Mouse (Mus musculus) gastrocnemius, adult 18-20 months (tissue): ENCODE data around the gene Galntl6. TPM values are rescaled to one million over a fixed set of nuclear protein-coding genes. Genes with fewer than 3 reads are reported as not detected.
"Not testable (repeated sequence)": the region's sequence is repeated elsewhere in the genome, so short reads cannot be mapped to it uniquely, and the experiment has no call there.

Experiments used
- DNase-seq: peaks from one replicate; pipeline ENCODE4 v3.0.0; 2021; ENCODE audit warnings: low spot score
- total RNA-seq, 2 experiments: library from RNA; stranded (reverse); gene quantifications; 2 replicates each; pipeline ENCODE4 v1.2.3; 2021

Galntl6 gene
- total RNA-seq, 2 experiments from 2014 or later = not detected

DNA sequence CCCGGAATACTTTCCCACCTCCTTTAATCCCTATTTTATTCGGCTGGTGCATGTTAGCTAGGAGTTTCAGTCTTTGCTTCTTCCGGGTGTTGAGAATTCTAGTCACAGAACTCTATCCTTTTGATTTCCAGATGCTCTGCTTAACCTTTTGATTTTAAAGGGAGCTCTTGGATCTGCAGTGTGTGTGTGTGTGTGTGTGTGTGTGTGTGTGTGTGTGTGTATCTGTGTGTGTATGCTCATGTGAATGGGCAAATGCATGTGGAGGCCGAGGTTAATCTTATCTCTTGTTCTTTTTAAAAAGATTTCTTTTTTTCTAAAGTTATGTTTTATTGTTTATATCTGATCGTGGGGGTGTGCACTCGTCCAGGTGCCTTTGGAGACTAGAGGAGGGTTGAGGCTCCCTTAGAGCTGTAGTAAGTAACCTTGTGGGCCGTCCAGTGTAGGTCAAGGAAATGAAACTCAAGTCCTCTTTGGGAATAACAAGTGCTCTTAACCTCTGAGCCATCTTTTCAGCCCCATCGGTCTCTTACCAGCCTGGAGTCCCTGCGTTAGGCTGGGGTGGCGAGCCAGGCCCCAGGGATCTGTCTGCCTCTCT, 1145.9 kb downstream of the Galntl6 start:
- no peak for DNase-seq

DNA sequence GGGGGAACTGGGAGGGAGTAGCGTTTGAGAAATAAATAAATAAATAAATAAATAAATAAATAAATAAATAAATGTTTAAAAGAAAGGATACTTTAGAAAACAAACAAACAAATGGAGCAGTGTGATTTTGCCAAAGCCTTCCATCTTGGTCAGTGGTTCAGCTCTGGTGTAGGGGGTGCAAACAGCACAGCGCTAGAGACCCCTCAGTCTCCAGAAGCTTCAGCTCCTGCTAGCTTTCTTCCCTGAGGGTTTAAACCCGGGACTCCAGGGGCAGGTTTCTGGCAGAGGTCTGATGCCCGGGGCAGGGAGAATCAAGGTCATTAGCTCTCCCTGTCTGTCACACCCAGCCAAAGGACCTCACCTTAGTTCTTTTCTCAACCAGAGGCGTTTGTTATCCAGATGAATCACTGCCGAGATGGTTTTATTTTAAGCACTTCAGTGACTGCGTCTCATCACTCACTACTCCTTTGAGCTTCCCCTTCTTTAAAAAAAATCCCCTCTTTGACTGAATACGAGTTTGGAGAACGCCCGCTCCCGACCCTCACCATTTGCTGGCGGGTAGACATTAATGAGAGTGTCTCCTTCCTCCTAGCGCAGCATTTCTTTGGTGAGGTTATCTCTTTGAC, 1146.6 kb downstream of the Galntl6 start:
- DNase-seq = no peak

DNA sequence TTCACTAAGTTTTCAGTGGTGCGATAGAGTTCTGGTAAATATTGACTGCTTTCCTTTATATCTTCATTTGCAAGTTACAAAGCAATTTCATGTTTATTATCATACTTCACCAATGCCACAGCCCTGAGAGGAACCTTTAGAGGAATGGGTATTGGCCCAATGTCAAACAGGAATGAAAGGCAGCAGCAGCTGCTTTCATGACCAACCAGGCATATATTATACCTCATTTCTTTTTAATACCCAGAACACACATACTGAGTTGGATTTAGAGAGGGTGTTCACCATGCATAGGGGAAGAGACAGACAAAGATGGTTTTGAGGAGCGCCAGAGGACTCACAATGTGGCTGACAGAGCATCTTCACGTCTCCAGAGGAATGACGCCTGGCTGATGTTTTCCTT, 1147.2 kb downstream of the Galntl6 start:
- no peak for DNase-seq

DNA sequence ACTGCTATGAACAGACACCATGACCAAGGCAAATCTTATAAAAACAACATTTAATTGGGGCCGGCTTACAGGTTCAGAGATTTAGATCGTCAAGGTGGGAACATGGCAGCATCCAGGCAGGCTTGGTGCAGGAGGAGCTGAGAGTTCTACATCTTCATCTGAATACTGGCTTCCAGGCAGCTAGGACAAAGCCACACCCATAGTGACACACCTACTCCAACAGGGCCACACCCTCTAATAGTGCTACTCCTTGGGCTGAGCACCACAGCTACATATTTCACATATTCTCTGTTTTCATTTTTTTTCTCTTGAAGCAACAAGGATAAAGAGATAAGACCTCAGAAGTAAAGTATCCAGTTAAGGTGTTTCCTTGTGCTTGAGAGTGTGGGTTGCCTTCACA, 1149.8 kb downstream of the Galntl6 start:
- DNase-seq = not testable (repeated sequence)

DNA sequence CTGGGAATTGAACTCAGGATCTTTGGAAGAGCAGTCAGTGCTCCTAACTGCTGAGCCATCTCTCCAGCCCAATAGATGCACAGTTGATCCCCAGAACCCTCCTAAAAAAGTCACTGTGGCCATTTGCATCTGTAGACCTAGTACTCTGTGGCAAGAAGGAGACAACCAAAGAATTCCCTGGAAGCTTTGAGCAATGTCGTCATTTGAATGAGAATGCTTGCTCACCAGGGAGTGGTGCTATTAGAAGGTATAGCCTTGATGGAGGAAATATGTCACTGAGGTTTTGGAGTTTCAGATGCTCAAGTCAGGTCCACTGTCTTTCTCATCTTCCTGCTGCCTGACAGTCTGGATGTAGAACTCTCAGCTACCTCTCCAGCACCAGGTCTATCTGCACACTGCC, 1151.5 kb downstream of the Galntl6 start:
- no peak for DNase-seq

DNA sequence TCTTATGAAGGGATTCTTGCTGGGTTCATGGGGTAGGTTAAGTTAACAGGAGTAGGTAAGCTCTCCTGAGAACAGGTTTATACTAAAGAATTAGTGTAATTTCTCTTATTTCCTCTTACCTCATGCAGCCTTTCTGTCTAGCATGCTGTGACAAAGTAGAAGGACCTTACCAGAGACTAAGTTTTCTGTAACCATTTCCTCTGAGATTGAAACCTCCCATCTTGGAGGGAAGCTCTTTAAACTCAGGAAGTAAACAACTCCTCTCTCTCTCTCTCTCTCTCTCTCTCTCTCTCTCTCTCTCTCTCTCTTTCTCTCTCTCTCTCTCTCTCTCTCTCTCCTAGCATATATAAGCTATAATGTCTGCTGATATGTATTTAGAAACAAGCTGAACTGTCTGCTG, 1153.6 kb downstream of the Galntl6 start:
- no peak for DNase-seq

DNA sequence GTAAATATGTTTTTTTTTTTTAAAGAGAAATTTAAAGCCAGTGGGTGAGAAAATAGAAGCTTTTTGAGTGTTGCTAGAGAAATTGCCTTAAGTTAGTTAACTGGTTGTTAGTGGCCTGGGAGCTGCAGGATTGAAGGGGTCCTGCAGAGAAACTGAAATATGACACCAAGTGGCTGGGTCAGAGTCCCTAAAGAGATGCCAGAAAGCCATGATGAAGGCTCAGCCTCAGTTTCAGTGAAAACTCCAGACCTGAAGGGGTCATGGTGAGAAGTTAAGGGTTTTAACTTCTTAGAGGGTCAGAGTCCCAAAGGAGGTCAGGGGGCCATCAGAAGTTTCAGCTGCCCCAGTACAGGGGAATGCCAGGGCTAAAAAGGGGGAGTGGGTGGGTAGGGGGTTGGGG, 1155.0 kb downstream of the Galntl6 start:
- no peak for DNase-seq

DNA sequence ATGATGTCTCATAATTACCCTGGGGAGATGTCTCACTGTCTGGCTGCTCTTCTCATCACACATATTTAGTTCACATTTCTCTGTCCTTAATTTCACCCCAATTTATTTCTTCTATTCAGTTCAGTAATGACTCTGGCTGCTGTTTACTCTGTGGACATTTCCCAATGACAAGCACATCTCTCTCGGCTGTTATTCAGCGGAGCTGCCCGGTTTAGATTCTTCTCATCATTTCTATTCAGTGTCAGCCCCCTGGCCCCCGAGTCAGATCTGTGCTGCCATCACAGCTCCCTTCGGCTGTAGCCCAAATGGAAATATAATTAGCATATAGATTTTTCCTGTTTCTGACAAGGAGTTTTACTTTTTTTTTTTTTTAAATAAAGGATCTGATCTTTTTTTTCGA, 1158.4 kb downstream of the Galntl6 start:
- no peak for DNase-seq

DNA sequence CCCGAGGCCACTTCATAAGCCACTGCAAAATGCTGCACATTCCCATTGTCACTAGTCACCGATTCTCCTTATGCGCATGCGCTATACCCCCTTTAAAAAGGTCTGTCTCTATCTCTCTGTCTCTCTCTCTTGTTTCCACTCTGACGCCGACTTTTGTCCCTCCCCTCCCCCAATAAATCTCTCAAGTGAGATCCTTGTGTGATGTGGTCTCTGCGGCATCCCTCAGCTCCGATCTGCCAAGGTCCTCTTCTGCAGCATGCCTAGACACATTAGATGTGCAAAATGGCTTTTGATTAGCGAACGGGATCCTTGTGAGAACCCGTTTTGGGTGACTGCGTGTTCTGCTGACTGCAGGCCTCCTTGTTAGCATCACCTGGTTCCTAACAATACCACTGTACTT, 1168.8 kb downstream of the Galntl6 start:
- no peak for DNase-seq

DNA sequence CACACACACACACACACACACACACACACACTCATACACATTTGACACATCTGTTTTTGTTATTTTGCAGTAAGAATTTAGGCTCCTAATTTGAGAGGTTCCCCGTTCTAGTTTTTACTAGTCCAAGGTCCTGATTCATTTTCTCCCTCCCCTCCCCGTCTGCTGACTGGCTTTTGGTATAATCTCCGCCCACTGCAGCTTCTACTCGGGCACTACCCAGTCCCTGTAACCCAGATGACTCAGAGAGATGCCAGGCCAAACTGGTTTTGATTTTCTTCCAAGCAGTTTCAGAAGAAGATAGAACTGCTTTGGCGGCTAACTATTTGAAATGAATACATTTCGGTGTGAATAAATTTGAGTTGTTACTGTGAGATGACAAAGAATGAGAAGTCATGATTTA, 1170.5 kb downstream of the Galntl6 start:
- peak; percentile 19 for DNase-seq

DNA sequence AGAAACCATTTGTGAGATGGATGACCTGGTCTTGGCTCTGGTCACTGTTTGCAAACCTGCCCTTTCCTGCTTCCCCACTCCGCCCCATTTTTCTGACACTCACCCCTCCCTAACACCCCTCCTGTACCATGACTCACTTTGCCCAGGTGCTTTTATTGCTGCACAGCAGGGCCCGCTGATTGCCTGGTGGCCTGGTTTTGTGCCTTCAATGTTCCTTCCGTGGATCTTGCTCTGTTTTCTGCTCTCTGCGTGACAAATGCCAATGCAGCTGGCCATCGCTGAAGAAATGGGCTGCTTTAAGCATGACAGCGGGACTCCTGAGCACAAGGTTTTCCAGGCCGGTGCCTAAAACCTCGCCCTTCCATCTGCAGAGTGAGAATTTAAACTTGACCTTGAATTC, 1171.1 kb downstream of the Galntl6 start:
- no peak for DNase-seq

DNA sequence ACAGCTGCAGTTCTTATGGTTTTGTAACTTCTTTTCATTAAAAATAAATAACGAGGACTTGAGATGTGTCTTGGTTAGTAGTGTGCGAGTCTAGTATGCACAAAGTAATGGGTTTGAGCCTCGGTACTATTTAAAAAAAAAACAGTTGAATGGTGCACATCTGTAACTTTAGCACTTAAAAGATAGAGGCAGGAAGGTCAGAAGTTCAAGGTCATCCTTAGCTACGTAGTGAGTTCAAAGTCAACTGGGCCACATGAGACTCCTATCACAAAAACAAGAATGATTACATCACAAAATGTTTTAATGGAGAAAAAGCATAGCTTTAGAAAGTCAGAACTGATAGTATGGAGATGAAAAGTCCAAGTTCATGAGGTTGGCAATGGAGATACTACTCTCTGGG, 1175.2 kb downstream of the Galntl6 start:
- DNase-seq = no peak

DNA sequence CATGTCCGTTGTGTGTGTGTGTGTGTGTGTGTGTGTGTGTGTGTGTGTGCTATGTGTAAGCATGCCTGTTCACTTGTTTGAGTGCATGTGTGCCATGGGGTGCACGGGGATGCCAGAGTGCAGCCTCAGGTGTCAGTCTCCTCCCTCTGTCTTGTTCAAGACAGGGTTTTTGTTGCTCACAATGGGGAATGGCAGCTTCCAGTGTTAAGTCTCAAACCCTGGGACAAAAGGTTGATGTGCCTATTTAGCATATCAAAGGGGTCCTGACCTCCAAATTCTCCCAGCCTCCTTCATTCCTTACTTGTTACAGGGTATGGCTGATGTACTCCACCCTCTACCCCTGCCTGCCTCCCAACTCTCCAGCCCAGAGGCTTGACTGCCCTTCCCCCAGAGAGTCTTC, 1179.6 kb downstream of the Galntl6 start:
- no peak for DNase-seq

DNA sequence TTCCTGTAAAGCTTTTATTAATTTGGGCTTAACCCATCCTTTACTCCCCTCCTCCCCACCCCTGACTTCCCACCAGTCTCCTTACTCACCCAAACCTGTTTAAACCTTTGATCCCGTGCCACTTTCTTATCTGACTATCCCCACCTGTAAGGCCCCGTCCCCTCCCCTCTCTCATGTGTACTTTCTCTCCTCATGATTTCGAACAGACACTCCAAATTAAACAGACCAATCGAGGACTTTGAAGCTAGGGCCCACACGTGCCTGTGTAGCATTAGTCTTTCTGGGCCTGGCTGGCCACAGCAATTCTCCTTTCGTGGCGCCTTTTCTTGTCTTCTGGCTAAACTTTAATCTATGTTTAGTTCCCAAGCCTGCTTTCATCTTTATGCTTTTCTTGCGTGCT, 1180.8 kb downstream of the Galntl6 start:
- DNase-seq = no peak

DNA sequence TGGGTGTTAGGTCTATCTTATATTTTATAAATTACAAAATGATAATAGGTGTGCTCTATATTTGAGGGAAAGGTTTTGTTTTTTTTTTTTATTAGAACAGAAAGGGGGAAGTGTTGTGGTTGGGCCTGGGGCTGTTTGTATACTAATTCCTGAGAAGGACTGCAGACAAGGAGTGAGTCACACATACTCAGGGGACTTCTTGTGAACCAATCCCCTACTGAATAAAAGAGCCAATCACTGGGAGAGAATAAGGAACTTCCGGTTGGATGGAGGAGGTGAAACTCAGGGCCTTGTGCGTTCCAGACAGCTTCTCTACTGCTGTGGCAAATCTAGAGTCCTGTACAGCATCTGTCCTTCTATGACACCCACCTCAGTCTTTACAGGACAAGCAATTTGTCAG, 1184.2 kb downstream of the Galntl6 start:
- DNase-seq = no peak

DNA sequence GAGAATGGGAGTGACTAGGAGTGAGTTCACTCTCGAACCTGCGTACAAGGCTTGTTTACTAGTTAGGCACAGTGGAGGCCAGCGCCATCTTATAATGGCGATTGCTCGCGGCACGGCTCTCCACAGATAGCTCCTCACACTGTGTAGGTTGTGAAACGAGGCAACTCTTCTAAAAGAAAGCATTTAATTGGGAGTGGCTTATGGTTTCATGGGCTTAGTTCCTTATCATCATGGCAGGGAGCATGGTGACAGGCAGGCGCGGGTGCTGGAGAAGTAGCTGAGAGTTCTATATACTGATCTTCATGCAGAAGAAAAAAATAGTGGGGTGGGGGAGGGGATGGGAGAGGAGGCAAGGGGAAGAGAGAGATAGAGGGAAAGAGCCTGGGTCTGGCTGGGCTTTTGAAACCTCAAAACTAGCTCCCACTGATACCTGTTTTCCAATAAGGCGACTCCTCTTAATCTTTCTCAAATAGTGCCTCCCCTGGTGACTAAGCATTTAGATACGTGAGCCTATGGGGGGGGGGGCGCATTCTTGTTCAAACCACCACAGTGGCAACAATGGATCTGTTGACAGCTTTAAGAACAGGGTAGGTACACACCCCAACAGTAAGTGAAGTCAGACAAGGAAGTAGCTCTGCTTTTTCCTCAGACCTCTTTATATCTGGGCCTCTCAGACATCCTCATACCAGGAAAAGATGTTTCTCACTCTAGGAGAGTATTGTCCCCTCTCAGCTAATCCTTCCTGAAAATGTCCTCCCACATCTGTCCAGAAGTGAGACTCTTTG, 1187.4 kb downstream of the Galntl6 start:
- DNase-seq = no peak

Other genes starting within 250 kb of the Galntl6 start
- gene BC030500, start 885 bp downstream of the Galntl6 start, total RNA-seq = not detected